Comparison of ENCODE assay signal across 11 mouse cellular contexts in genomic region chr2:132526894-132527532, GRCm38 (mm10).
DNase-seq lines count a peak whose midpoint lies in the region; ATAC-seq and TF ChIP-seq lines count a peak whose summit lies in the region.
"Had no signal": no experiment of that assay in that cellular context is flagged by ENCODE, and none has a peak within 500 bp of the region (broad histone marks: within the 10 kb centered on the region; RNA-seq: fewer than 3 reads in every experiment).

No protein-coding gene starts in this region.

- WGBS in lung, embryonic 16.5 days: 65% methylated on average over 10 of the region's 10 CpGs
- 64% methylated on average over 10 of the region's 10 CpGs for WGBS in embryonic facial prominence, embryonic 13.5 days
- 46% methylated on average over 10 of the region's 10 CpGs for WGBS in limb, embryonic 14.5 days
- WGBS in intestine, embryonic 16.5 days: 79% methylated on average over 10 of the region's 10 CpGs

- no peak overlapping the region for H3K27ac ChIP-seq in lung, embryonic 16.5 days (ENCODE audit: low read length)
- no peak overlapping the region for H3K27ac ChIP-seq in embryonic facial prominence, embryonic 13.5 days
- no peak overlapping the region for H3K27ac ChIP-seq in limb, embryonic 14.5 days (replicated peaks; ENCODE audit: low read depth, low read length)
- H3K27ac ChIP-seq in intestine, embryonic 16.5 days (ENCODE audit: low read length): no peak overlapping the region

- no peaks in the 10 kb centered on the region for H3K9me3 ChIP-seq in lung, embryonic 16.5 days (ENCODE audit: control insufficient read depth, low read length)
- no peaks in the 10 kb centered on the region for H3K9me3 ChIP-seq in embryonic facial prominence, embryonic 13.5 days
- H3K9me3 ChIP-seq in limb, embryonic 14.5 days (ENCODE audit: control insufficient read depth, low read length): no peaks in the 10 kb centered on the region
- H3K9me3 ChIP-seq in intestine, embryonic 16.5 days (ENCODE audit: control insufficient read depth, low read length): no peaks in the 10 kb centered on the region
- H3K9me3 ChIP-seq: G1E had no signal

- TF ChIP-seq POLR2A in limb, embryonic 14.5 days (IDR thresholded peaks at IDR 0.05; ENCODE audit: borderline replicate concordance, extremely low read depth, insufficient read depth, insufficient read length): no peak

- H3K4me3 ChIP-seq in lung, embryonic 16.5 days (ENCODE audit: low read length): no peak overlapping the region
- no peak overlapping the region for H3K4me3 ChIP-seq in embryonic facial prominence, embryonic 13.5 days
- H3K4me3 ChIP-seq in limb, embryonic 14.5 days (replicated peaks; ENCODE audit: low read length): no peak overlapping the region
- H3K4me3 ChIP-seq in intestine, embryonic 16.5 days (ENCODE audit: low read length): no peak overlapping the region

- H3K4me2 ChIP-seq in lung, embryonic 16.5 days (ENCODE audit: low read depth, low read length): no peak overlapping the region
- H3K4me2 ChIP-seq in embryonic facial prominence, embryonic 13.5 days: no peak overlapping the region
- no peak overlapping the region for H3K4me2 ChIP-seq in limb, embryonic 14.5 days (replicated peaks; ENCODE audit: low read depth, low read length, severe bottlenecking)
- no peak overlapping the region for H3K4me2 ChIP-seq in intestine, embryonic 16.5 days (ENCODE audit: low read depth, low read length)

- no peak overlapping the region for H3K9ac ChIP-seq in lung, embryonic 16.5 days (ENCODE audit: low read length)
- H3K9ac ChIP-seq in embryonic facial prominence, embryonic 13.5 days: no peak overlapping the region
- H3K9ac ChIP-seq in limb, embryonic 14.5 days (ENCODE audit: low read depth, low read length, severe bottlenecking): no peak overlapping the region
- H3K9ac ChIP-seq in intestine, embryonic 16.5 days (ENCODE audit: low read depth, low read length): no peak overlapping the region

- H3K36me3 ChIP-seq in lung, embryonic 16.5 days (ENCODE audit: control insufficient read depth, insufficient read depth, low read length): peaks cover 9% of the 10 kb centered on the region
- peaks cover 27% of the 10 kb centered on the region for H3K36me3 ChIP-seq in embryonic facial prominence, embryonic 13.5 days
- peaks cover 28% of the 10 kb centered on the region for H3K36me3 ChIP-seq in limb, embryonic 14.5 days (ENCODE audit: control insufficient read depth, insufficient read depth, low read length)
- no peaks in the 10 kb centered on the region for H3K36me3 ChIP-seq in intestine, embryonic 16.5 days (ENCODE audit: control insufficient read depth, insufficient read depth, low read length)

- peak; percentile 39 for DNase-seq in gastrocnemius, postnatal 10 days
- DNase-seq in gastrocnemius, postnatal 14 days: no peak
- no peak for DNase-seq in lung, postnatal 14 days
- no peak for DNase-seq in limb, embryonic 14.5 days (ENCODE audit: low spot score)
- DNase-seq: kidney, adult 18-20 months; thymus, adult 2 months had no signal

- H3K4me1 ChIP-seq in lung, embryonic 16.5 days (replicated peaks; ENCODE audit: control insufficient read depth, insufficient read depth, low read length): no peaks in the 10 kb centered on the region
- peaks cover 12% of the 10 kb centered on the region for H3K4me1 ChIP-seq in embryonic facial prominence, embryonic 13.5 days
- H3K4me1 ChIP-seq in limb, embryonic 14.5 days (ENCODE audit: control insufficient read depth, insufficient read depth, low read length): no peaks in the 10 kb centered on the region
- no peaks in the 10 kb centered on the region for H3K4me1 ChIP-seq in intestine, embryonic 16.5 days (ENCODE audit: control insufficient read depth, insufficient read depth, low read length)

- intact Hi-C loops in gastrocnemius, postnatal 14 days (cut with DNase I; ENCODE audit: low total_unique reads): no loop called here

- no peaks in the 10 kb centered on the region for H3K27me3 ChIP-seq in lung, embryonic 16.5 days (ENCODE audit: control insufficient read depth, insufficient read depth, low read depth, low read length)
- no peaks in the 10 kb centered on the region for H3K27me3 ChIP-seq in embryonic facial prominence, embryonic 13.5 days
- H3K27me3 ChIP-seq in limb, embryonic 14.5 days (ENCODE audit: control insufficient read depth, insufficient read depth, low read length): no peaks in the 10 kb centered on the region
- no peaks in the 10 kb centered on the region for H3K27me3 ChIP-seq in intestine, embryonic 16.5 days (replicated peaks; ENCODE audit: control insufficient read depth, insufficient read depth, low read length)

- ATAC-seq in lung, embryonic 16.5 days (ENCODE audit: low read depth): peak; percentile 28; the same call in 1 of the 2 replicates
- peak; percentile 67; the same call in 1 of the 2 replicates for ATAC-seq in embryonic facial prominence, embryonic 13.5 days (ENCODE audit: insufficient number of reproducible peaks, insufficient read depth, low FRiP score, low TSS enrichment, low read depth)
- peak; percentile 25; the same call in 1 of the 2 replicates for ATAC-seq in limb, embryonic 14.5 days (ENCODE audit: low FRiP score, low read depth)
- no peak for ATAC-seq in monocyte, adult 5-6 weeks (replicated peaks; ENCODE audit: insufficient number of reproducible peaks, low FRiP score, low TSS enrichment, poor library complexity, severe bottlenecking)
- ATAC-seq in intestine, embryonic 16.5 days: no peak

Comparison
In these comparisons a context has a peak if more than half of its experiments do, and no peak if none do; other contexts are left out.
1. ATAC-seq: peak in lung, embryonic 16.5 days (single experiment), embryonic facial prominence, embryonic 13.5 days (single experiment) and limb, embryonic 14.5 days (single experiment); none in monocyte, adult 5-6 weeks (single experiment) and intestine, embryonic 16.5 days (single experiment).